Mouse (Mus musculus) C2C12 (cell line): ENCODE measurements around the gene Igsf3. TPM values are rescaled to one million over a fixed set of nuclear protein-coding genes. Genes with fewer than 3 reads are reported as not detected.

Source experiments
- H3K27me3 ChIP-seq: one replicate; pipeline ENCODE4 v1.6.1; 2011; ENCODE audit not compliant: control insufficient read depth, insufficient read depth, insufficient read length
- H3K36me3 ChIP-seq: one replicate; pipeline ENCODE4 v1.6.1; 2011; ENCODE audit not compliant: control insufficient read depth, insufficient read depth
- H3K4me3 ChIP-seq: one replicate; pipeline ENCODE4 v1.5.1; 2011; ENCODE audit warnings: mild to moderate bottlenecking, control low read depth; ENCODE audit not compliant: poor library complexity, insufficient read depth, severe bottlenecking
- H3K79me2 ChIP-seq: one replicate; pipeline ENCODE4 v1.6.1; 2011; ENCODE audit not compliant: control insufficient read depth, insufficient read depth
- H3K79me3 ChIP-seq: one replicate; pipeline ENCODE4 v1.6.1; 2011; ENCODE audit warnings: low read depth, control low read depth
- H3ac ChIP-seq: one replicate; pipeline ENCODE3; 2011; ENCODE audit warnings: low read depth; ENCODE audit not compliant: control insufficient read depth, insufficient read length
- CEBPB ChIP-seq: IDR thresholded peaks from one replicate; pipeline ENCODE4 v1.6.1; 2011; ENCODE audit warnings: low read depth, mild to moderate bottlenecking, control low read depth, moderate library complexity
- CTCF ChIP-seq: IDR thresholded peaks from one replicate; pipeline ENCODE4 v1.5.1; 2011; ENCODE audit not compliant: control insufficient read depth, insufficient read depth, insufficient read length
- FOSL1 ChIP-seq: IDR thresholded peaks from one replicate; pipeline ENCODE4 v1.8.0; 2011; ENCODE audit warnings: mild to moderate bottlenecking, low read length; ENCODE audit not compliant: poor library complexity, insufficient read depth, severe bottlenecking
- MAX ChIP-seq: IDR thresholded peaks from one replicate; pipeline ENCODE4 v1.6.1; 2011; ENCODE audit warnings: mild to moderate bottlenecking, control low read depth
- MYOD1 ChIP-seq: IDR thresholded peaks from one replicate; pipeline ENCODE4 v1.6.1; 2011; ENCODE audit warnings: low read depth; ENCODE audit not compliant: control insufficient read depth, insufficient read length
- MYOG ChIP-seq: IDR thresholded peaks from one replicate; pipeline ENCODE4 v1.6.1; 2011; ENCODE audit not compliant: control insufficient read depth, insufficient read length; ENCODE audit errors: extremely low read depth
- USF1 ChIP-seq: IDR thresholded peaks from one replicate; pipeline ENCODE4 v1.6.1; 2011; ENCODE audit warnings: low read depth, mild to moderate bottlenecking, control low read depth, moderate library complexity
- long read RNA-seq, 2 experiments: library from polyadenylated mRNA; unstranded; transcript quantifications; one replicate each; pipeline ENCODE4 v2.0.0; 2019 to 2020
- polyA plus RNA-seq: library from polyadenylated mRNA; unstranded; fragments of >200 nt; fragmentation: generic; extraction: Trizol; gene quantifications from one replicate; pipeline ENCODE4 v1.2.1, GENCODE M21; 2012; ENCODE audit warnings: missing spikeins

Gene Igsf3
- 4.0 TPM for polyA plus RNA-seq
- long read RNA-seq, experiment 1, partial matches to known transcripts, result 0 of 105 reads
- long read RNA-seq, experiment 1, other reads (novel, unspliced or antisense), result 105 of 105 reads
- long read RNA-seq, experiment 2, full-length matches to known transcripts, result 3 of 15 reads
- long read RNA-seq, experiment 2, partial matches to known transcripts, result 7 of 15 reads
- long read RNA-seq, experiment 2, other reads (novel, unspliced or antisense), result 5 of 15 reads

- Histone ChIP-seq H3K79me2 (no peaks in the 10 kb centered on the region), H3K4me3 (peak within 1 kb of the TSS; percentile 39), H3K27me3 (no peaks in the 10 kb centered on the region), H3K36me3 (no peaks in the 10 kb centered on the region), H3K79me3 (no peaks in the 10 kb centered on the region), H3ac (peak within 1 kb of the TSS; percentile 42)
- TF ChIP-seq FOSL1, result no peak
- no peak for TF ChIP-seq MYOG
- TF ChIP-seq USF1, result no peak
Observed at GRCm38 (mm10) chr3:101376538-101377247, at the start of gene Igsf3. Igsf3 (plus strand) TSS chr3:101377083.

- no peaks in the 10 kb centered on the region for H3K27me3 ChIP-seq
- no peak overlapping the region for H3ac ChIP-seq
- no peaks in the 10 kb centered on the region for H3K36me3 ChIP-seq
- H3K4me3 ChIP-seq, result no peak overlapping the region
- H3K79me3 ChIP-seq, result no peaks in the 10 kb centered on the region
- no peak for TF ChIP-seq CTCF
- no peak for TF ChIP-seq MYOG
- TF ChIP-seq MAX, result peak; percentile 28
- peak; percentile 74 for TF ChIP-seq MYOD1
- peak; percentile 51 for TF ChIP-seq CEBPB
- no peak for TF ChIP-seq USF1
- peak; percentile 10 for TF ChIP-seq FOSL1
- H3K79me2 ChIP-seq, result no peaks in the 10 kb centered on the region
Observed at GRCm38 (mm10) chr3:101327248-101327647, 49.6 kb upstream of the Igsf3 start.

- Histone ChIP-seq H3K79me2 (no peaks in the 10 kb centered on the region), H3K27me3 (no peaks in the 10 kb centered on the region), H3K36me3 (no peaks in the 10 kb centered on the region), H3K4me3 (no peak overlapping the region), H3K79me3 (no peaks in the 10 kb centered on the region), H3ac (no peak overlapping the region)
- TF ChIP-seq MYOG (no peak), CEBPB (no peak), FOSL1 (no peak), USF1 (no peak)
Observed at GRCm38 (mm10) chr3:101328617-101329016, 48.3 kb upstream of the Igsf3 start.

GRCm38 (mm10) chr3:101343199-101343924, 33.5 kb upstream of the Igsf3 start:
- Histone ChIP-seq H3K4me3 (no peak overlapping the region), H3K79me2 (no peaks in the 10 kb centered on the region), H3ac (no peak overlapping the region), H3K36me3 (no peaks in the 10 kb centered on the region), H3K79me3 (no peaks in the 10 kb centered on the region), H3K27me3 (no peaks in the 10 kb centered on the region)
- TF ChIP-seq CEBPB, result no peak
- no peak for TF ChIP-seq MAX
- TF ChIP-seq MYOG, result no peak
- no peak for TF ChIP-seq USF1
- TF ChIP-seq FOSL1, result no peak
- TF ChIP-seq MYOD1, result no peak
- TF ChIP-seq CTCF, result no peak

DNA sequence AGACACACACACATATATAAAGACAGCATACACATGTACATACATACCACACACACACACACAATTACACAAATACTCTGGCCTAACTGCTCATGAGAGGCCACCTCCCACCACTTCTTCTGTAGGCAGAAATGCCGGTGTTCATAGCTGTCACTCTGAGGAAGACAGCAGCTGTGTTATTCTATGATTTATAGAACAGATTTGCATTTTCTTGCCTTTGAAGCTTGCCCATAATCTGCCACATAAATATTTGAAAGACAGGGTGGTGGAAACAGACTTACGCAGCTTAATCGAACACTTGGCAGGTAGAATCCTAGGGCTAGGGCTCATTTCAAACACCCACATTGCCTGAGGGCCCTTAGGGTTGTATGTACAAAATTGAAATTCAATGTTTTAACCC, 32.6 kb upstream of the Igsf3 start:
- no peaks in the 10 kb centered on the region for H3K79me2 ChIP-seq
- no peaks in the 10 kb centered on the region for H3K36me3 ChIP-seq
- TF ChIP-seq MAX, result no peak
- no peak for TF ChIP-seq USF1
- no peak for TF ChIP-seq FOSL1
- TF ChIP-seq MYOD1, result no peak
- no peak for TF ChIP-seq MYOG
- TF ChIP-seq CEBPB, result no peak
- no peak for TF ChIP-seq CTCF
- no peak overlapping the region for H3K4me3 ChIP-seq
- H3ac ChIP-seq, result no peak overlapping the region
- H3K79me3 ChIP-seq, result no peaks in the 10 kb centered on the region
- no peaks in the 10 kb centered on the region for H3K27me3 ChIP-seq
